Comparison of ENCODE assay signal across 8 mouse cellular contexts in genomic region chr17:35917463-35918251, GRCm38 (mm10). TPM values are rescaled to one million over a fixed set of nuclear protein-coding genes. Genes with fewer than 3 reads are reported as not detected.
DNase-seq lines count a peak whose midpoint lies in the region; ATAC-seq and TF ChIP-seq lines count a peak whose summit lies in the region.

No protein-coding gene starts in this region.

- H3K4me1 ChIP-seq in ES-E14 (ENCODE audit: control insufficient read depth in 2 of 2, insufficient read depth in 2 of 2, low read length in 2 of 2, poor library complexity in 1 of 2): peaks cover 0 to 10% of the 10 kb centered on the region in 2 experiments; a peak in 2 of 4 replicates
- peaks cover 44% of the 10 kb centered on the region for H3K4me1 ChIP-seq in heart, embryonic 13.5 days
- peaks cover 26% of the 10 kb centered on the region for H3K4me1 ChIP-seq in lung, embryonic 16.5 days (replicated peaks; ENCODE audit: control insufficient read depth, insufficient read depth, low read length)

- peak overlapping the region; percentile 92 for H3K27ac ChIP-seq in ES-E14 (ENCODE audit: insufficient read depth, low read depth, low read length, poor library complexity, severe bottlenecking)
- H3K27ac ChIP-seq in heart, embryonic 13.5 days (replicated peaks): peak overlapping the region; percentile 96
- peak overlapping the region; percentile 97 for H3K27ac ChIP-seq in lung, embryonic 16.5 days (ENCODE audit: low read length)

- peak; percentile 63 to 71 for DNase-seq in B cell, adult 2 months
- DNase-seq in ES-E14 (ENCODE audit: low read depth, low spot score): no peak
- peak; percentile 64 for DNase-seq in embryo, embryonic 10 days (ENCODE audit: low spot score)
- DNase-seq in kidney, postnatal 36 days: peak; percentile 34 to 45
- DNase-seq in retina, postnatal 7 days (ENCODE audit: low read depth, low spot score): peak; percentile 81

- peak overlapping the region; percentile 96 for H3K9ac ChIP-seq in ES-E14 (ENCODE audit: insufficient read depth, low read depth, low read length, poor library complexity, severe bottlenecking)
- peak overlapping the region; percentile 96 for H3K9ac ChIP-seq in heart, embryonic 13.5 days
- H3K9ac ChIP-seq in lung, embryonic 16.5 days (ENCODE audit: low read length): peak overlapping the region; percentile 94

- under 1% methylated on average over 13 of the region's 13 CpGs for WGBS in heart, embryonic 13.5 days
- WGBS in lung, embryonic 16.5 days: 0% methylated on average over 13 of the region's 13 CpGs

- in situ Hi-C loops in ES-E14 (cut with MboI; ENCODE audit: low sequenced_read_pairs in 2 of 2, unreplicated experiment in 2 of 2): no loop called here

- peak overlapping the region; percentile 98 for H3K4me2 ChIP-seq in heart, embryonic 13.5 days
- peak overlapping the region; percentile 98 for H3K4me2 ChIP-seq in lung, embryonic 16.5 days (ENCODE audit: low read depth, low read length)

- H3K27me3 ChIP-seq in heart, embryonic 13.5 days (replicated peaks): no peaks in the 10 kb centered on the region
- H3K27me3 ChIP-seq in lung, embryonic 16.5 days (ENCODE audit: control insufficient read depth, insufficient read depth, low read depth, low read length): no peaks in the 10 kb centered on the region

- no peak for ATAC-seq in heart, embryonic 13.5 days (ENCODE audit: extremely low read depth, insufficient number of reproducible peaks, low FRiP score, low TSS enrichment)
- ATAC-seq in lung, embryonic 16.5 days (ENCODE audit: low read depth): no peak
- no peak for ATAC-seq in granulocyte monocyte progenitor cell, adult 5-6 weeks (replicated peaks; ENCODE audit: poor library complexity, severe bottlenecking)

- no peaks in the 10 kb centered on the region for H3K9me3 ChIP-seq in ES-E14 (ENCODE audit: control insufficient read depth, insufficient read depth, low read depth, low read length)
- no peaks in the 10 kb centered on the region for H3K9me3 ChIP-seq in heart, embryonic 13.5 days
- no peaks in the 10 kb centered on the region for H3K9me3 ChIP-seq in lung, embryonic 16.5 days (ENCODE audit: control insufficient read depth, low read length)

- H3K4me3 ChIP-seq in ES-E14 (ENCODE audit: insufficient read depth in 1 of 2, low read depth in 1 of 2, low read length in 2 of 2, poor library complexity in 1 of 2, severe bottlenecking in 1 of 2): peak overlapping the region; percentile 69 to 82
- H3K4me3 ChIP-seq in heart, embryonic 13.5 days: peak overlapping the region; percentile 86
- H3K4me3 ChIP-seq in lung, embryonic 16.5 days (ENCODE audit: low read length): peak overlapping the region; percentile 85

- H3K36me3 ChIP-seq in ES-E14 (ENCODE audit: control insufficient read depth, insufficient read depth, low read length, poor library complexity, severe bottlenecking): peaks cover 32% of the 10 kb centered on the region
- H3K36me3 ChIP-seq in heart, embryonic 13.5 days: peaks cover 42% of the 10 kb centered on the region
- H3K36me3 ChIP-seq in lung, embryonic 16.5 days (ENCODE audit: control insufficient read depth, insufficient read depth, low read length): peaks cover 10% of the 10 kb centered on the region; the same call in 1 of the 2 replicates

TF ChIP-seq in ES-E14, 5 proteins besides CTCF, POLR2A, EP300 and RAD21:
- TF ChIP-seq CHD2 (IDR thresholded peaks at IDR 0.05; ENCODE audit: low read depth, low read length) (no peak), MAFK (IDR thresholded peaks at IDR 0.05; ENCODE audit: insufficient read depth, low read depth, low read length) (peak; percentile 98), ZNF384 (IDR thresholded peaks at IDR 0.05; ENCODE audit: low read depth, low read length) (0 out of 2 replicates have a peak, but pooled peaks have one; percentile 53)

RNA-seq across cellular contexts. Expression of gene Ppp1r10, which starts 1.4 kb away (rescaled TPM):
- 64.8 and 68.2 TPM in 2 replicates for total RNA-seq in ES-E14 (2012; rRNA removed)
- polyA plus RNA-seq in heart, embryonic 13.5 days (2015; fragmentation: Nextera tagmentation; extraction: Ambion mirVana): 24.6 and 26.3 TPM in 2 replicates
- polyA plus RNA-seq in lung, embryonic 16.5 days (2015; fragmentation: Nextera tagmentation; extraction: Ambion mirVana): 38.0 and 40.5 TPM in 2 replicates
- 78.2 and 83.9 TPM in 2 replicates for total RNA-seq in granulocyte monocyte progenitor cell, adult 5-6 weeks (2014; fragmentation: Nextera tagmentation)
- 79.2 and 87.5 TPM in 2 replicates for total RNA-seq in granulocyte monocyte progenitor cell, adult 5-6 weeks (2017)

RNA-seq across cellular contexts. Expression of gene Mrps18b, which starts 1.5 kb away (rescaled TPM):
- 189 and 226 TPM in 2 replicates for total RNA-seq in ES-E14 (2012; rRNA removed)
- polyA plus RNA-seq in heart, embryonic 13.5 days (2015; fragmentation: Nextera tagmentation; extraction: Ambion mirVana): 67.8 and 75.9 TPM in 2 replicates
- polyA plus RNA-seq in lung, embryonic 16.5 days (2015; fragmentation: Nextera tagmentation; extraction: Ambion mirVana): 67.5 and 73.1 TPM in 2 replicates
- total RNA-seq in granulocyte monocyte progenitor cell, adult 5-6 weeks (2014; fragmentation: Nextera tagmentation): 100 and 151 TPM in 2 replicates
- 62.6 and 72.8 TPM in 2 replicates for total RNA-seq in granulocyte monocyte progenitor cell, adult 5-6 weeks (2017)

RNA-seq across cellular contexts. Expression of gene Atat1, which starts 7.8 kb away (rescaled TPM):
- total RNA-seq in ES-E14 (2012; rRNA removed): 12.5 and 12.9 TPM in 2 replicates
- polyA plus RNA-seq in heart, embryonic 13.5 days (2015; fragmentation: Nextera tagmentation; extraction: Ambion mirVana): 53.8 and 55.3 TPM in 2 replicates
- 62.6 and 62.7 TPM in 2 replicates for polyA plus RNA-seq in lung, embryonic 16.5 days (2015; fragmentation: Nextera tagmentation; extraction: Ambion mirVana)
- total RNA-seq in granulocyte monocyte progenitor cell, adult 5-6 weeks (2014; fragmentation: Nextera tagmentation): 17.8 and 25.6 TPM in 2 replicates
- 5.4 and 8.0 TPM in 2 replicates for total RNA-seq in granulocyte monocyte progenitor cell, adult 5-6 weeks (2017)

RNA-seq across cellular contexts. Expression of gene 2310061I04Rik, which starts 20.4 kb away (rescaled TPM):
- total RNA-seq in ES-E14 (2012; rRNA removed): 13.6 and 15.8 TPM in 2 replicates
- polyA plus RNA-seq in heart, embryonic 13.5 days (2015; fragmentation: Nextera tagmentation; extraction: Ambion mirVana): 25.2 and 31.3 TPM in 2 replicates
- polyA plus RNA-seq in lung, embryonic 16.5 days (2015; fragmentation: Nextera tagmentation; extraction: Ambion mirVana): 15.6 TPM in 2 replicates
- 97.8 and 112 TPM in 2 replicates for total RNA-seq in granulocyte monocyte progenitor cell, adult 5-6 weeks (2014; fragmentation: Nextera tagmentation)
- 6.2 and 8.4 TPM in 2 replicates for total RNA-seq in granulocyte monocyte progenitor cell, adult 5-6 weeks (2017)

RNA-seq across cellular contexts. Expression of gene Dhx16, which starts 38.0 kb away (rescaled TPM):
- total RNA-seq in ES-E14 (2012; rRNA removed): 202 and 391 TPM in 2 replicates
- polyA plus RNA-seq in heart, embryonic 13.5 days (2015; fragmentation: Nextera tagmentation; extraction: Ambion mirVana): 22.8 and 27.7 TPM in 2 replicates
- 40.2 and 42.4 TPM in 2 replicates for polyA plus RNA-seq in lung, embryonic 16.5 days (2015; fragmentation: Nextera tagmentation; extraction: Ambion mirVana)
- total RNA-seq in granulocyte monocyte progenitor cell, adult 5-6 weeks (2014; fragmentation: Nextera tagmentation): 79.2 and 111 TPM in 2 replicates
- total RNA-seq in granulocyte monocyte progenitor cell, adult 5-6 weeks (2017): 44.3 and 57.8 TPM in 2 replicates
